Mouse (Mus musculus): ENCODE measurements around the gene Omt2b.
"Not testable (repeated sequence)": the region's sequence is repeated elsewhere in the genome, so short reads cannot be mapped to it uniquely, and the experiment has no call there.

Gene Omt2b

DNA sequence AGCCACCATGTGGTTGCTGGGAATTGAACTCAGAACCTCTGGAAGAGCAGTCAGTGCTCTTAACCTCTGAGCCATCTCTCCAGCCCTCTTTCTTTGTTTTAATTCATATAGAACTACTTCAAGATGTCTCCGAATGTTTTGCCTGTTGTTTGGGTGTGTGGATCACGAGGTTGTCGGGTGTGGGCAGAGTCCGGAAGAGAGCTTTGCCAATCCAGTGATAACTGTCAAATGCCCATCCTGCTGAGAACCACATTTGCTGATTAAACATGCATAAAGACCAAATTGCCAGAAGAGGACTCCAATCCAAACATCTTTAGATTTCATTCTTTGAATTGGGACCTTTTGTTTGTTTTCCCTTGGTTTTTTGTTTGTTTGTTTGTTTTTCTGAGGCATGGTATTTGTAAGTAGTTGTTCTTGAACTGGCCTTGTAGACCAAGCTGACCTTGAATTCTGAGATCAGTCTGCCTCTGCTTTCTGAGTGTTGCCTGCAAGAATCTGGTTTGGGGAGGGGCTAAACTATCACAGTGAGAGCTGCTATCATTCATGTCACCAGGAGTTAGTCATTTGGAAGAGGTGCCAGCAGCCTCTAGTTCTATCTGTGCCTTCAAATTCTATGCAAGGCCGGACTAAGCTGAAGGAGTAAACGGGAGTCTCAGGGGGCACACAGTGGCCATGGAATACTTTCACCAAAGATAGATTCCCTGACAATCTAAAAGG lies 24.3 kb downstream of the Omt2b start:
- DNase-seq (ENCODE audit: low spot score in 2 of 2) = no peak

DNA sequence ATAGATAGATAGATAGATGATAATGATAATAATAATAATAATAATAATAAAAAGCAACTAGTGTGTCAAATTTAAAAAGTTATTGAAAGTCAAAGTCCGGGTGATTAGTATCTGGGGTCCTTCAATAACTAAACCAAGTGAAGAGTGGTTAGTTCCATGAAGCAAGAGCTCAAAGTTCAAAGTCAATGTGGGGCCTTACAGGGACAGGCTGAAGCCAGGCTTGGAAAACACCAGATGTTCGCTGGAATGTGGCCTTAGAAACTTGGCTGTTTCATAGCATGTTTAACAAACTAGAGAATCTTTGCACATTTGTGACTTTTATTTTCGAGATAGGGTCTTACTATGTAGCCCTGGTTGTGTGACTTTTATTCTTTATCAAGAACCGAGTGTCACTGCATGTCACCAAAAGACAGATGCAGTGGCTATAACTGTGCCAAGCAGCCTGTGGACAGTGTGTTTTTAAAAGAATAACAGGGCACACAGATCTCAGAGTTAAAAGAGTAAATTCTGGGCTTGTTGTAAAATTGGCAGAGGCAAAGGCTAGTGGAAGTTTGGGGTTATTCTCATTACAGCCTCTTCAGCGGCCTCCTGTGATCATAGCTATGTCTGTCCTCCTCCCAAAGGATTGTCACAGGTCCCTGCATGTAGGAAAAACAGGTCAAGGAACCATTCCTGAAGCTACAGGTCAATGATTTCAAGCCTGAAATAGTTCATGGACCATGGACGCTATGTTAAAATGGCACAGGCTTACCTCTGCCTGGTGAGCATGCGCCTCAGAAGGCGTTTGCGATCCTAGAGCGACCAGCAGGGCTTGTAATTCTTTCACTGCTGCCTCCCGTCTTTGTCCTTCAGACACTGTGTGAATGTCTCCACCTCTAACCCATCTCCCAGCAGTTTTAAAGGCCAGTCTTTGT lies 27.5 kb downstream of the Omt2b start:
- no peak for DNase-seq (ENCODE audit: low spot score in 2 of 2)

DNA sequence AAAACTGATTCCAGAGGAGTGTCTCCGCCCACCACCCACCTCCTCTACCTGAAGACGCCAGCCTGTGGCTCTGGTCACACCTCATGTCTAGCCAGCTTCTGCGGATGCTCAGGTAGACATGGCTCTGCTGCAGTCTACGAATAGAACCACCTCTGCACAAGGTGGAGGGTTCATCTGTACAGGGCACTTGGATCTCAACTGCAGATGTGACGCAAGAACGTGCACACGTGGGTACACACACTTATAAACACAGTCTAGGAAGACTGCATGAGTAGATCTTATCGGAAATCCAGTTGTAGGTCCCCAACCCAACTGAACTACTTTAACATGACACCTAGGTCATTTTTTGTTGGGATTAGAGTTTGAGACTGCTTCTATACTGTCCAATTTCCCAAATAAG lies 28.2 kb downstream of the Omt2b start, which contains the start of gene Gsta2:
Gsta2 (minus strand) TSS at position 178 of the 400 bp plus-strand sequence.
- DNase-seq (ENCODE audit: low spot score in 2 of 2) = no peak

DNA sequence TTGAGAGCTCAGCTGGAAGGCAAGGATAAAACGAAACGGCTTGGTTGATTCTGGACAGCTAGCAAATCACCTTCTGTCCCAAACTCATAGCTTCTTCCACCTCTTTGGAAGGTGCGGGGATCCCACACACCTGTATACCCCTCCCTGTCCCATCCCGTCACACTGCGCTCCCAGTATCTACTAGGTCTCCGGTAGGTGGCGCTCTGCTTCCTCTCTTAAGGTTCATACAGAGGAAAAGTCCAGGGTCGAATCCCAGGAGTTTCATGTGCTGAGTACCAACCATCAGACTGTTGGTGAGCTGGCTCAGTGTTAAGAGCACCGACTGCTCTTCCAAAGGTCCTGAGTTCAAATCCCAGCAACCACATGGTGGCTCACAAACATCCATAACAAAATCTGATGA lies 30.7 kb downstream of the Omt2b start:
- DNase-seq (ENCODE audit: low spot score in 2 of 2) = peak; percentile 46 to 63

DNA sequence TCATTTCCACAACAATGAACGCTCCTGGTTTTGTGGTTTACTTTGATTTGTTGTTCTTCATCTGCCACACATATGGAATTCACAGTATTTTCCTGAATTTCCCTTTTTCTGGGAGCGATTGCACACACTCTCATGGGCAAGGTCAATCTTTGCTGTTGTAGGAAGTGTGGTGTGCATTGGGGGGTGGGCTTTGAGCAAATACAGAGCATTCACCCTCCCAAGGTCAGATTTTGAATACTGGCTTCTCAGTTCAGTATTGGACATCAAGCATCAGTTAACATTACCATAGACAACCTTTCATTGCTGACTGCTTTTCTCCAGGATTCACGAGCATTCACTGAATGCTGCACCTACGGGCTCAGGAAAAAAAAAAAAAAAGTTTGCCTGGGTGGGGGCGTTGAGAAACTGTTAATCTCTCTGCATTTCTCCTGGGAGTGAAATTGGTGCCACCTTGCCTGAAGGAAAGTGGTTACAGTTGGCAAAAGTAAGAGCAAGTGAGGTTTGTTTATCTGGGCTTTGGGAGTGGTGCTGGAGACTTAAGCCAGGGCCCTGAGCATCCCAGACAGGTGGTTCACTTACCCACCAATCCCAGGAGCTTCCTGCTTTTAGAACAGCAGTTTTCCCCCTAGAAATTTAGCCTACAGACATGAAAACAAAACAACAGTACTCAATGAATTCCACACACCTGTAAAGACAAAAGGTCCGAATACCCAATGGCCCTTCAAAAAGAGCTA lies 32.5 kb downstream of the Omt2b start:
- no peak for DNase-seq (ENCODE audit: low spot score in 2 of 2)

DNA sequence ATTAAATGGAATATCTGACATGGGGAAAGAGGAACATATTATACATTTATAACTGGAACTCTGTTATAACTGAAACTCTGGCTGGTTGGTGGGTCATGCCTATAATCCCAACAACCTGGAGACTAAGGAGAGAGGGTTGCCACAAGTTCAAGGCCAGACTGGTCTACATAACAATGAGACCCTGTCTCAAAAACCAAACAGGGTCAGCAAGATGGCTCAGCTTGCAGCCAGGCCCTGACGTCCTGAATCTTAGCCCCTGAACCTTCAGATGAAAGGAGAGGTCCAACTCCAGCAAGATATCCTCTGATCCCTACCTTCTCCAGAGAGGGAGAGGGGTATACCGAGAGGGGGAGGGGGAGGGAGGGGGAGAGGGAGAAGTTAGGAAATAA lies 33.1 kb downstream of the Omt2b start:
- no peak for DNase-seq (ENCODE audit: low spot score in 2 of 2)

DNA sequence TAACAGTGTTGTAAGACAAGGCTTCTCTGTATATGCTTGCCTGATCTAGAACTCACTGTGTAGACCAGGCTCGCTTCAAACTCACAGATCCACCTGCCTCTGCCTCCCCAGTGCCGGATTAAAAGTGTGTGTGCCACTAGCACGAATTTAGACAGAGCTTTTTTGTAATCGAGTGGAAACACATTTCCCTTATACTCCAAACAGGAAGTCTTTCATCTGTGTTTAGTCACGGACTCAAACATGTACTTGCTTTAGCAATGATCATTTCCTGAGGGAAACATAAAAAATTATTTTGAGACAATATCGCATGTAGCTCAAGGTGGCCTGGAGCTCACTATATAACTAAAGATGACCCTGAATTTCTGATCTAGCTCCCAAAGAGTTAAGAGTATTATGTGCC lies 36.0 kb downstream of the Omt2b start:
- no peak for DNase-seq (ENCODE audit: low spot score in 2 of 2)

DNA sequence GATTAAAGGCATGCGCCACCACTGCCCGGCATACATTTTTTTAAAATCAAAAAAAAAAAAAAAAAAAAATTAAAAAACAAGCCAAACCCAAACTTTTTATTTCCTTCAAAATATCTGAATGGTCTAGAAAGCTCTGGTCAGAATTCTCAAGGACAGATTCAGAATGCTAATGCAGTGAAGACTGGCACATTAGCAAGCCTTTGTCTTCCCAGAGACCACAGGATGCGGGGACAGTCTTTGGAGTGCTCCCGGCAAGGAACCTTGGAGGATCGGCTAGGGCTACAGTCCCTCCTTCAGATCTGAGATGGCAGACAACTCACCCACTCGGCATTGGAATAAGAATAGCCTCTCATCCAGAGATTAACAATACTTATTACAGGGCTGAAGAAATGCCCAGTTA lies 37.3 kb downstream of the Omt2b start:
- no peak for DNase-seq (ENCODE audit: low spot score in 2 of 2)

DNA sequence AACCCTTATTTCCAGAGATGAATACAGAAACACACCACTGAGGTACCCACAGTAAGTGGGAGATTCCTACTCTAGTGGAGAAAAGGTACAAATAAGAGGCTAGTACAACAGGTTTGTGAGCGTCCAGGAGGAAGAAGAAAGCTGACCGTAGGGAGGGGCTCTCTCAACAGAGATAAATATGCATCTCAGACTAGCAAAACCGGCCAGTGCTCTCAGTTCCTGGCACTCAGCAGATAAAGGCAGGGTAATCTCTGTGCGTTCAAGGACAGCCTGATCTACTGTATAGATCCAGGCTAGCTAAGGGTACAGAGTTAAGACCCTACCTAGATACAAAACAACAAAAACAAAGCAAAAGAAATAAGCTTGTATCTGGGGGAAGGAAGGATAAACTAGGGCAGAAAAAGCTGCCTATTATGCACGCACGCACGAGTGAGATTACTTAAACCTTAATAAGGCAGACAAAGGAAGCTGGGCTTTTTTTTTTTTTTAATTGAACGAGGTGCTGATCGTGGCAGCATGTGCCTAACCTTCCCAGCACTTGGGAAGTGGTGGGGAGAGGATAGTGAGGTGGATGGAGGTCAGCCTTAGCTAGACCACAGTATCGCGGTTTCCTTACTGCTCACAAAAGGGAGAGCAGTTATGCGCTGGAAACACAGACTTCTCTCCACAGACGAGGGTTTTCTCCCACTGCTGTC lies 38.6 kb downstream of the Omt2b start:
- DNase-seq (ENCODE audit: low spot score in 2 of 2) = no peak

DNA sequence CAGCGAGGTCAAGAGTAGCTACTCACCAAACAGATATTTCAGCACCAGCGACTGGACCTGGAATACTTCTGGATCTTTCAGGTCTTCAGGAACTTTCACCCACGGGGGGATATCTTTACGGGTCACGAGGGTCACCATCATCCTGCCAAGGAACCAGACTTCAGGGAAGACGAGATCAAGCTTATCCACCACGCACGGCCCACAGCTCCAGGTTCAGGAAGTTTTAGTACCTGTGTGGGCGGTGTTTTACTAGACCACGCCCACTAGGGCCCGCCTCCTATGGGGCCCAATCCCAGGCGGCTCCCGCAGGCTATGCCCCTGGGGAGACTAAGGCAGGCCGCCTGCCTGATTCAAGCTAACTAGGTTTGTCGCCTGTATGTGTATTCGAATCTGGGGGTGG lies 40.6 kb downstream of the Omt2b start, which contains the start of gene Dppa5a:
Dppa5a (minus strand) TSS at position 219 of the 400 bp plus-strand sequence.
- not testable (repeated sequence) for DNase-seq (ENCODE audit: low spot score in 2 of 2)

DNA sequence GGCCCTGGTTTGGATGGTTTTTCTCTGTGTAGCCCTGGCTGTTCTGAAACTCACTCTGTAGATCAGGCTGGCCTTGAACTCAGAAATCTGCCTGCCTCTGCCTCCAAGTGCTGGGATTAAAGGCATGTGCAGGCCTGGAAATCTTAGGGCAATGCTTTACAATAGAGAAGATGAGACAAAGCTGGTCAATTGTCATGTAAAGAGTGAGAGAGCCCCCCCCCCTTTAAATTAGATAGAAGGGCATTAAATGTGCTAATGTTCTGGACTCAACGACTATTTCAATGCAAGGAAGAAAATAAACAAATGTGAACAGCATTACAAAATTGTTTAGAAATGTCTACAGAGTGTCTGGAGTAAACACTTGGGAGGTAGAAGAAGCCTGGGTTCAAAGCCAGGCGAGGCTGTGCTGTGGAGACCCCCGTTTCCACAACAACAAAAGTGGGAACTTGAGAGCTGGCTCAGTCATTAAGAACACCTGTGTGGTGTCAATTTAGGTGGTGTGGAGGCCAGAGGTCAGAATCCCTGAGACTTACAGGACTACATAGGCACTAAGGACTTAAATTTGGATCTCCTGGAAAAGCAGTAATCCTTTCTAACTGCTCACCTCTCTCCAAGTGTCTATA lies 41.4 kb downstream of the Omt2b start:
- no peak for DNase-seq (ENCODE audit: low spot score in 2 of 2)

DNA sequence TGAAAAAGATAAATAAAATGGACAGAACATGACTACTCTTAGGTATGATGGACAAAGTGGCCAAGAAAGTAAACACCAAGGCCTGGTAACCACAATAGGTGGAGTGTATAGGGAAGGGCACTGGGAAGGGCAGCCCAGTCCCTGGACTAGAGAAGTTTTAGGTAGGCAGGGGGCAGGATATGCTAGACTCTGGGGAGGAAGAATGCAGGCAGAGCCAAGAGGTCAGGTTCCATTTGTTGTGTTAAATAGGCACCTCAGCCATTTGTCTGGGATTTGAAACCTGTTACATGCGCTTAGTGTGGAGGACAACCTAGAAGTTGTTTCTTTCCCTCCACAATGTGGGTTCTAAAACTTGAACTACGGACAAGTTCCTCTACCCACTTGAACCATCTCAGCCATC lies 42.0 kb downstream of the Omt2b start:
- no peak for DNase-seq (ENCODE audit: low spot score in 2 of 2)

DNA sequence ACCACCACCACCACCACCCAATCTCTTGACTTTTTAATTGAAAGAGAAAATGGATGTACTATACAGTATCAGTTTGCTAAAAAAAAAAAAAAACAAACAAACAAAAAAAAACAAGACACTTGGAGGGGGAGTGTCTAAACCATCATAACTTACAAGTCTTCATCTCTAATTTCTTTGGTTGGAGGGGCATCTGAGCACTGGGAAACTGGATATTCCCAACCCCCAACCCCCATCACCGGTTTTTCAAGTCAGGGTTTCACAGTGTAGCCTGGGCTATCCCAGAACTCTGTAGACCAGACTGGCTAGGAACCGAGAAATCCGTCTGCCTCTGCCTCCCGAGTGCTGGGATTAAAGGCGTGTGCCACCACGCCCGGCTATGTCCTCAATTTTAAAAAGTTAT lies 42.4 kb downstream of the Omt2b start:
- DNase-seq (ENCODE audit: low spot score in 2 of 2) = no peak

DNA sequence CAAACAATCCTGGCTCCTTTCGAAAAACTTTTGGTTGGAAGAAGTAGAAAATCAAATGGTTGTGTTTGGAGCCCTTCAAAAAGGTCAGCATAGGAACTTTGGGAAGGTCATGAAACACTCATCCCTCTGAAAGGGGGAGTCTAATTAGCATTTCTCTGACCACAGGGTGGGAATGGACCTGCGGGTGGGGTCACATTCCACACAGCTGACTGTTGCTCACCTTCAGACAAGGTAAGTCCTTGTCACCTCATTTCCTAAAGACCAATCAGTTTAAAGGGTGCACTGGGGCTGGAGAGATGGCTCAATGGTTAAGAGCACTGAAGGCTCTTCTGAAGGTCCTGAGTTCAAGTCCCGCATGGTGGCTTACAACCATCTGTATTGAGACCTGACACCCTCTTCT lies 44.1 kb downstream of the Omt2b start:
- no peak for DNase-seq (ENCODE audit: low spot score in 2 of 2)

DNA sequence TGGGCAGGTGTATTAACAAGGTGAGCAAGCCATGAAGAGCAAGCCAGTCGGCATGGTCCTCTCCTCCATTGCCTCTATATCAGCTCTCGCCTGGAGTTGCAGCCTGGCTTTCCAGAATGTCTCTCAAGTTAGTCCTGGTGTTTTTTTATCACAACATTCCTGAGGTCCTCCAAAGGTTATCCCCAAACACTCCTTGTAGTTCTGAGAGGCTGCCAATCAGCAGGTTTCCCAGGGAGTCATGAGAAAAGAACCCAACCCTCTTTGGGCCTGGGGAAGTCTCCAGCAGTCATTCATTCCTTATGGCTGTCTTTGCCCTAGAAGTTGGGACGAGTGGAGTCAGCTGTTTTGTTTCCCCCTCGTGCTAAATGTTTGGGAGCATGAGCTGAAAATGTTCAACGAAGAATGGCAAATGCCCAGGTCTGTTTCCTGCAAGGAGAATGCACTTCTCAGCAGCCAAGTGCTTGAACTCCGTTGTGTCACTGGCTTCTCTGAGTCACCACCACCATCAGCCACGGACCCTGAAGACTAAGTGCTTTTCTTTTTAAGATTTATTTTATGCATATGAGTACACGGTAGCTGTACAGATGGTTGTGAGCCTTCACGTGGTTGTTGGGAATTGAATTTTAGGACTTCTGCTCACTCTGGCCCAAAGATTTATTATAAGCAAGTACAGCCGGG lies 45.6 kb downstream of the Omt2b start:
- DNase-seq (ENCODE audit: low spot score in 2 of 2) = no peak

DNA sequence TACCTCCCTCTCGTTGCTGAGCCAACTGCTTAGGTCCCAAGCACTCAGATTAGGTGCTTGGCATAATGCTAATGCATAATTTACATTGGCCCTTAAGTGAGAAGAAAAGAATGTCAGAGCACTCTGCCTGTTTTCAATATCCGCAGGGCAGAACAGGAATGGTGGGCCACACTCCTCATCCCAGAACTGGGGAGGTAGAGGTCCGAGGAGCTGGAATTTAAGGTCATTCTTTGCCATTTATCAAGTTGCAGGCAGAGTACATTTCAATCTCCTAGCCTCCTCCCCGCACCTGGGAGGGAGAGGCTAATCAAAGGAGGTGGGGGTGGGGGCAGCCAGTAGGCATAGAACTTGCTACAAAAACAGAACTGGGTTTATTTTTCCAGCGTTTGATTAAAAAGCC lies 47.0 kb downstream of the Omt2b start:
- no peak for DNase-seq (ENCODE audit: low spot score in 2 of 2)

DNA sequence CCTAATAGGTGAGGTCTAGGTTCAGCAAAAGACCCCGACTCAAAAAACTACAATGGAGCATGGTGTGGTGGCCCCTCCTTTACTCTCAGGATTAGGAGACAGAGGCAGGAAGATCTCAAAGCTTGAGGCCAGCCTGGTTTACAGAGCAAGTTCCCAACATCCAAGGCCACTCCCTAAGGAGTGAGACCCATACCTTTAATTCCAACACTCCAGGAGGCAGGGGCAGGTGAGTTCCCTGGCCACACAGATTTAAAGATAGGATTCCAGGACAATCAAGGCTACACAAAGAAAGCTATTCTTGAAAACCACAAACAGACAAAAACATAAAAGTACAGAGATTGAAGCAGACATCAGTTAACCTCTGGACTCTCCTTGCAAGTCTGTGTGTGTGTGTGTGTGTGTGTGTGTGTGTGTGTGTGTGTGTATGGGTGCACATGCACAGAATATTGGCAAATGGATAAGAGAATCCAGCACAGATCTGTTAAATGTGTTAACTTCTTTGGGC lies 47.5 kb downstream of the Omt2b start:
- DNase-seq (ENCODE audit: low spot score in 2 of 2) = no peak

DNA sequence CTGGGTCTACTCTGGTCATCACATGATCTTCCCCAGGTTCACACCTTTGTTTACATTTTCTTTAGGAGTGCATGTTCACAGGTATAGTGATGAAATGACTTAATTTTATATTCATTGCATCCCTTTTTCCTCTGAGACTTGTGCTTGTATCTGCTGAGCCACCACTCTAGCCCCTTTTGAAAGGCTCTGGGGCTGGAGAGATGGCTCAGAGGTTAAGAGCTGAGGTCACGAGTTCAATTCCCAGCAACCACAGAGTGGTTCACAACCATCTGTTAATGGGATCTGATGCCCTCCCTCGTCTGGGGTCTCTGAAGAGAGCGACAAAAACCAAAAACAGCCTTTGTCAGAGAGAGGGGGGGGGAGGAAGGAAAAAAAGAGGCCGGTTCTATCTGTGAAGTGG lies 48.1 kb downstream of the Omt2b start:
- DNase-seq (ENCODE audit: low spot score in 2 of 2) = no peak

DNA sequence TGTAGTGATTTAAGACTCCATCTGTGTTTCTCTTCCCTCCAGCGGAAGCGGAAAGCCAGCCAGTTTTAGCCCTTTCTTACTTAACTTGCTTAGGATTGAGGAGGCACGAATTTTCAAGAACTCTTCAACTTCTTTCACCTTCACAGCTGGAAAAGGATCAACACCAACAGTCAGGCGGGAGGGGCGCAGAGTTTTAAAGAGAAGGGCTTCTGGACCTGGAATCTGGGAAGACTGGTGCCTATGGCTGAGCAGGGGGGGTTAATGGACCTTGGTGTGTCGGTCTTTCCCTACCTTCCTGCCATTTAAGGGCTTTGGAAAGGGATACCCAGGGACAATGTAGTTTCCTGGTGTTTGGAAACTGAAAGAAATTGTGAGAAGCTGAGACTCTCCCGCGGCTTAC lies 50.2 kb downstream of the Omt2b start:
- DNase-seq (ENCODE audit: low spot score in 2 of 2) = no peak

DNA sequence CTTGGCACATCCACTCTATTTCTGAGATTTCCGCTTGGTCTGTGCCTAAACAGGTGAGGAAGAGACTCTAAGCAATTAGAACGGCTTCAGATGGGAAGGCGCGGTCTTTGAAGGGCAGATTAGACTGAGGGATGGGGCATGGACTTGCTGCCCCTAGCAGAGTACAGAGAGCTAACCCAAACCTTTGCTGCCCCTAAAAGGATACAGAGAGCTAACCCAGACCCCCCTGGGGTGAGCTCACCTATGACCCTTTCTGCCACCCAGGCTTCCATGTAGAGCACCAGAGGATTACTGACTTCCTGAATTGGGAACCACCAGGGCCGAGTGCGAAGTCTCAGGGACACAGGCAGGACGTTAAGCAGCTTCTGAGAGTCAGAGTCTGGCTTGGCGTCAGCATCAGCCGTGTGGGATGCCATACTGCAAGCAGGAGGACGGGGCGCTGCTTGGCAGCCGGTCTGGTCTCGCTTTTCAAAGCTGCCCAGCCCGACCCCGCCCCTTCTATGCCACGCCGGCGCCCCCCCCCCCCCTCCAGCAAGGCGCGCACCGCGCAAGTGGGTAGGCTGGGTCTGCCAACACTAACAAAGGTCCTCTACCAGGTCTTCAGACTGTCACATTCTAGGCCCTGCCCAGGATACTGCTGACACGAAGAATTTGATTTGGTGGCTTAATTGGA lies 50.9 kb downstream of the Omt2b start, which contains the start of gene Ooep:
Ooep (minus strand) TSS at position 613 of the 673 bp plus-strand sequence.
- DNase-seq (ENCODE audit: low spot score in 2 of 2) = no peak

Data from urinary bladder, postnatal 36 days (tissue).